Mouse (Mus musculus): ENCODE measurements around the gene Dpm3.

Gene Dpm3

GRCm38 (mm10) chr3:89292303-89292702, 33.1 kb downstream of the Dpm3 start:
- DNase-seq (ENCODE audit: inconsistent age in 2 of 2, low spot score in 1 of 2): no peak

GRCm38 (mm10) chr3:89293247-89293918, 34.2 kb downstream of the Dpm3 start:
- DNase-seq (ENCODE audit: inconsistent age in 2 of 2, low spot score in 1 of 2): no peak

GRCm38 (mm10) chr3:89294195-89294594, 35.0 kb downstream of the Dpm3 start:
- DNase-seq (ENCODE audit: inconsistent age in 2 of 2, low spot score in 1 of 2): no peak

GRCm38 (mm10) chr3:89295685-89296230, 36.6 kb downstream of the Dpm3 start:
- DNase-seq (ENCODE audit: inconsistent age in 2 of 2, low spot score in 1 of 2): no peak

- DNase-seq (ENCODE audit: inconsistent age in 2 of 2, low spot score in 1 of 2): no peak
Observed at GRCm38 (mm10) chr3:89296761-89297396, 37.7 kb downstream of the Dpm3 start.

- no peak for DNase-seq (ENCODE audit: inconsistent age in 2 of 2, low spot score in 1 of 2)
Observed at GRCm38 (mm10) chr3:89298908-89299307, 39.8 kb downstream of the Dpm3 start.

GRCm38 (mm10) chr3:89299499-89299898, 40.3 kb downstream of the Dpm3 start:
- peak; percentile 50 to 85 for DNase-seq (ENCODE audit: inconsistent age in 2 of 2, low spot score in 1 of 2)

- DNase-seq (ENCODE audit: inconsistent age in 2 of 2, low spot score in 1 of 2): no peak
Observed at GRCm38 (mm10) chr3:89300071-89300470, 40.9 kb downstream of the Dpm3 start.

- no peak for DNase-seq (ENCODE audit: inconsistent age in 2 of 2, low spot score in 1 of 2)
Observed at GRCm38 (mm10) chr3:89300514-89300913, 41.4 kb downstream of the Dpm3 start.

- no peak for DNase-seq (ENCODE audit: inconsistent age in 2 of 2, low spot score in 1 of 2)
Observed at GRCm38 (mm10) chr3:89304440-89304839, 45.3 kb downstream of the Dpm3 start.

- no peak for DNase-seq (ENCODE audit: inconsistent age in 2 of 2, low spot score in 1 of 2)
Observed at GRCm38 (mm10) chr3:89305105-89305504, 45.9 kb downstream of the Dpm3 start.

GRCm38 (mm10) chr3:89305551-89306325, 46.6 kb downstream of the Dpm3 start:
- DNase-seq (ENCODE audit: inconsistent age in 2 of 2, low spot score in 1 of 2): no peak

GRCm38 (mm10) chr3:89308089-89308488, 48.9 kb downstream of the Dpm3 start:
- peak; percentile 72 to 90 for DNase-seq (ENCODE audit: inconsistent age in 2 of 2, low spot score in 1 of 2)

GRCm38 (mm10) chr3:89314340-89314739, 55.2 kb downstream of the Dpm3 start:
- DNase-seq (ENCODE audit: inconsistent age in 2 of 2, low spot score in 1 of 2): no peak

GRCm38 (mm10) chr3:89314791-89315190, 55.6 kb downstream of the Dpm3 start:
- no peak for DNase-seq (ENCODE audit: inconsistent age in 2 of 2, low spot score in 1 of 2)

- peak; percentile 62 to 87 for DNase-seq (ENCODE audit: inconsistent age in 2 of 2, low spot score in 1 of 2)
Observed at GRCm38 (mm10) chr3:89315195-89315929, 56.2 kb downstream of the Dpm3 start.

- DNase-seq (ENCODE audit: inconsistent age in 2 of 2, low spot score in 1 of 2): peak in 1 of 2 experiments; percentile 41
Observed at GRCm38 (mm10) chr3:89315930-89316831, 57.0 kb downstream of the Dpm3 start.
